Mouse (Mus musculus) NIH3T3 (cell line): ENCODE data around the gene Secisbp2l.
A peak's percentile ranks its signal among the peaks of the same experiment; 100 is the strongest.

Experiments used
- DNase-seq: peaks from one replicate; pipeline ENCODE4 v3.0.0-alpha.2; 2012; ENCODE audit warnings: low read depth

Gene Secisbp2l

GRCm38 (mm10) chr2:125782719-125783109 is at the start of gene Secisbp2l:
Gene Secisbp2l (minus strand): TSS chr2:125782870.
- DNase-seq = peak; percentile 96

DNA sequence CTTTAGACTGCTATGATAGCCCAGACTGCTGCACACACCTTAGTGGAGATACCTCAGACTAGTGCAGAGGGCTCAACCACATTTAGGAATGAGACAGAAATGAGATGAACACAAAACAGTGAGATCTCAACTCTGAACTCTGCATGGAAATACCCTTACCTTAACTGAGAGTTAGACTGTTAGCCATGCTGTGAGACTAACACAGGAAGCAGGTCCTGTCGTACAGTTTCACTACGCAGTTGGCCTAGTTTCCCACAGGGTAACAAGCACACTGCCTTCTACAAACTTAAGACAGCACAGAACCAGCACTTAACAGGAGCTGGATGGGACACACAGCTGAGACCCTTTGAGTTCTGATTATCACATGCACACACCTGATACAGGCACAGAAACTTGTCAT is 47.3 kb upstream of the Secisbp2l start:
- no peak for DNase-seq

DNA sequence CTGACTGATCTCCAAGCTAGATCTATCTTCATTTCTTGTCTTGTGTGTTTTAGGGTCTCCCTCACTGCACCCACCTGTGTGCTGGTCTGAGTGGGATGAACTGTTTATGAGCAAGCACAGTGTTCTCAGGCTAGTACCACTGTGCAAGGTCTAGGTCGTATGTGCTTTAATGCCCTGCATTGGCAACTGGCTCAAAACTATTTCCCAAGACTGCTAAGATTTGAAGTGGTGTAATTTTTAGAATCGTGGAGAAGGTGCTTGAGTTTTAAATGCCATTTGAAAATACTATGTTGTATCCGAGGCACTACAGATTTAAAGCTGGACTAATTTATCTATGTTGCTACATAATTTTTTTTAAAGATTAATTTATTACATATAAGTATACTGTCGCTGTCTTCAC is 45.2 kb upstream of the Secisbp2l start:
- no peak for DNase-seq

GRCm38 (mm10) chr2:125826201-125826600 is 43.5 kb upstream of the Secisbp2l start:
- DNase-seq = no peak

- DNase-seq = no peak
Measured at GRCm38 (mm10) chr2:125820397-125820796, 37.7 kb upstream of the Secisbp2l start.

- DNase-seq = no peak
Measured at GRCm38 (mm10) chr2:125813972-125814595, 31.4 kb upstream of the Secisbp2l start.

DNA sequence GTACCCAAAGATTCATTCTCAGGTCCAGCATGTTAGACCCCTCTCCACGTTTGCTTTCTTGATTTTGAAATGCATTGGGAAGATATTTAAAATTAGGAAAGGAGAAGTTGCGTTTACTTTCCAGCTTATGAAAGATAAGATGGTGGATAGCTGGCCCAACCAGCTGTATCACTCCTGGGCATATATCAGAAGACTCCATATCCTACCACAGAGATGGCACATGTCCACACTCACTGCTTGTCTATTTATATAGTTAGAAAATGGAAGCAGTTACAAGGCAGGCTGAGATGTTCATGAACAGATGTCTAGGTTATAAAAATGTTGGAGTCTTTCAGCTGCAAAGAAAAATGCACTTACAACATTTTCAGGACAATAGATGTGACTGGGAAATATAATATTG is 28.7 kb upstream of the Secisbp2l start:
- DNase-seq = no peak

DNA sequence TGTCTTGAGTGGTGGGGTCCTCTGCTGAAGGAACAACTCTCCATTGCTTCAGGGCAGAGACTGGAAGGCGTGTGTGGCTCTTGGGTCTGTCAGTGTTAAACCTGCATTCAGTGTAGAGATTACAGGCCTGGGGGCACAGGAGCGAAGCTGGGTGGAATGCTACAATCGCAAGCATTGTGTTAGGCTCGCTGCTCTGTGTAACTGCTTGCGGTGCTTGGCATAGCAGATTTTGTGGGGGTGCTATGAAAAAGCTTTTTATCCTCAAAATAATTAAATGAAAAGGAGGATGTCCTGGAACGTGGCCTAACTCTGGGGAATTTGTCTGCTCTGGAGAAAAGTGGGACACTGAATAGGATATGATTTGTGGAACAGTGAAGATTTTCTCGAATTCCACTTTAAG is 26.9 kb upstream of the Secisbp2l start:
- DNase-seq = no peak

DNA sequence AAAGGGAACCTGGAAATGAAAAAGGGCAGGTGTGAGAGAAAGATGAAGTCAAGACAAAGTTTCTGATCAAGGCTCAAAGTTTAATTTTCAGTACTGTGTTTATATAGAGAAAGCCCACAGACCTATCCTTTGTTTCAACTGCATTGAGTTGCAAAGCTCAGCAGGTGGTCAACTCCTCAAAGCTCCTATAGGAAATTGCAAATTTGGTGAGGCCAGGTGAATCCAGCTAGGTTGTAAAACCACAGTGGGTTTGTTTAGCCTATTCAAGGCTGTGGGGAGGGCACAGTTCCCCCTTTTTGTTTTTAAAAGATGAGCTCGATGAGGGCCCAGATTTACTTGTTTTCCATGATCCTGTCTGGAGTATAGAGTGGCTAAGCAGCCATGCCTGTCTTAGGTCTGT is 23.2 kb upstream of the Secisbp2l start:
- DNase-seq = no peak

GRCm38 (mm10) chr2:125801947-125802346 is 19.3 kb upstream of the Secisbp2l start:
- DNase-seq = peak; percentile 30

- DNase-seq = no peak
Measured at GRCm38 (mm10) chr2:125801038-125801437, 18.4 kb upstream of the Secisbp2l start.

GRCm38 (mm10) chr2:125800428-125800827 is 17.8 kb upstream of the Secisbp2l start:
- no peak for DNase-seq

DNA sequence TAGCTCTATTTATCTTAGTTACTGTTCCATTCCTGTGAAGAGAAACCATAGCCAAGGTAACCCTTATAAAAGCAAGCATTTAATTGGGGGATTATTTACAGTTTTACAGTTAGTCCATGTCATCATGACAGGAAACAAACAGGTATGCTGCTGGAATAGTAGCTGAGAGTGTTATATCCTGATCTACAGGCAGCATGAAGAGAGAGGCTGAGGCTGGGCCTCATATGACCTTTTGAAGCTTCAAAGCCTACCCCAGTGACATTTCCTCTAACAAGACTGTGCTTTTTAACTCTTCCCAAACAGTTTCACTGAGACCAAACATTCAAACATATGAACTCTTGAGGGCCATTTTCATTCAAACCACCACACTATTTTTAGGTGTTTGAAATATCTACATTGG is 15.2 kb upstream of the Secisbp2l start:
- DNase-seq = no peak

DNA sequence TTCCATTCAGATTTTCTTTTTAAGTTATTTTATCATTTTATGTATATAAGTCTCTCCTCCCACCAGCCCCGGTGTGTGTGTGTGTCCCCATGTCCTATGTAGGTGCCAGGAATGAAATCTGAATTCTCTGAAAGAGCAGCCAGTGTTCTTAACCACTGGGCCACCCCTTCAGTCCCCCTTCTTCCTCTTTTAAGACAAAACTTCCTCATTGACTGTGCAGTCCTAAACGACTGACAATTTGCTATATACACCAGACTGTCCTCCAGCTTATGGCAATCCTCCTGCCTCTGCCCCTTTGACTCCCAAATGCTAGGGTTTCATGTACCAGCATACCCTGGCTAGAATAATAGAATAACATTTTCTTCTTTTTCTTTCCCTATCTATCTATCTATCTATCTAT is 12.4 kb upstream of the Secisbp2l start:
- DNase-seq = no peak

- DNase-seq = no peak
Measured at GRCm38 (mm10) chr2:125794166-125794565, 11.5 kb upstream of the Secisbp2l start.

- peak; percentile 92 for DNase-seq
Measured at GRCm38 (mm10) chr2:125792879-125793261, 10.2 kb upstream of the Secisbp2l start.

GRCm38 (mm10) chr2:125792144-125792878 is 9.6 kb upstream of the Secisbp2l start:
- no peak for DNase-seq

- DNase-seq = peak; percentile 46
Measured at GRCm38 (mm10) chr2:125791485-125791885, 8.8 kb upstream of the Secisbp2l start.

DNA sequence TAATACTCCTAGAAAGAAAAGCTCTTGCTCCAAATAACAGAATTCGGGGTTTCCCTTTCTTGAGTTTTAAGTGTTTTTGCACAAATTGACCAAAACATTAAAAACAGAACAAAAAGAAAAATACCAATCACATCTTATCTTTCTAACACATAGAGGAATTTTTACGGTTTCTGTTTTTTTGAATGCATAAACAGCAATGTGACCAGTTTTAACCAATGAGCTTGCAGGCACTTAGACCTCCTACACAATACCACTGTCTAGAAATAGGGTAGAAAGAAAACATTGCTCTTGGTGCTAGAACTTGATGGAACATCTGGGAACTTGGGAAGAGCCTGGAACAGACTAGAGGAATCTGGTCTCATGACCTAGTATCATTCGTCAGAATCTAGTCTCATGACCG is 7.6 kb upstream of the Secisbp2l start:
- DNase-seq = no peak

DNA sequence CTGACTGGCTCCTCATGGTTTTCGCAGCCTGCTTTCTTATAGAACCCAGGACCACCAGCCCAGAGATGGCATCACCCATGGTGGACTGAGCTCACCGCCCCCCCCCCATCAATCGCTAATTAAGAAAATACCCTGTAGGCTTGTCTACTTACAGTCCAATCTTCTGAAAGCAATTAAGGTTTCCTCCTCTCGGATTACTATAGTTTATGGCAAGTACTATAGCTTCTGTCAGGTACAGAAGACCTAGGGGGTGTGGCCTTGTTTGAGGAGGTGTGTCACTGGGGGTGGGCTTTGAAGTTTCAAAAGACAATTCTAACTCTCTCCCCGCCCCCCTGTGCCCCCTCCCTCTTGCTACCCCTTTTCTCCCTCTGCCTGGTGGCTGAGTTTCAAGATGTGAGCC is 6.6 kb upstream of the Secisbp2l start:
- DNase-seq = no peak

DNA sequence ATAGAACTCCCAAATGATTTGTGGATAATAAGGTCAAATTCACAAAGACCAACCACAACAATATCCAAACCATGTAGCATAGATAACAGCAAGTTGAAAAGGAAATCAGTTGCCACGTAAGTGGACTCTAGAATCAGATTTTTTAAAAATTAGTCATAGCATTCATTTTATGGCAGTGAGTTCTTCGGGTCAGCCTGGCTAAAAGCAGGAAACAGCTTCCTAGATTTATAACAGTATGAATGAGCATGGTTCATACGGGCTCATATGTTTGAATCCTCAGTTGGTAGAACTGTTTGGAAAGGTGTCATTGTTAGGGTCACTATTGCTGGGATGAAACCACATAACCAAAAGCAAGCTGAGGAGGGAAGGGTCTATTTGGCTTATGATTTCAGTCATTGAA is 6.1 kb upstream of the Secisbp2l start:
- peak; percentile 47 for DNase-seq

DNA sequence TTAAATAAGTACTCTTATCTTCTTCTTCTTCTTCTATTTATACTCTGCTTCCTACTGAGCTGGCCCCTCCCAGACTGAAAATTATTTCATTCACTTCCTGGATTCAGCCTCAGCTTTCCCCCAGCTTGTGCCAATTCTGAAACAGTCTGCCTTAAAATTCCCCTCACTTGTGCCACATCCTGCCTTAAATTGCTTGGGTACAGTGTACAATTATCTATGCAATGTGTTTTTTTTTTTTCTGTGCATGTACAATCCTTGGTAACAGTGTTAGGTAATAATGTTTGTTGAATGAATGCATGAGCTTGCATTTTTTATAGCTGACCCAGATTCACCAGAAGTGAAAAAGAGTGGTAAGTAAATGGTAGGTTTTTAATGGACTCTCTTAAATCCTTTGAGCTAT is 5.7 kb upstream of the Secisbp2l start:
- DNase-seq = peak; percentile 25

DNA sequence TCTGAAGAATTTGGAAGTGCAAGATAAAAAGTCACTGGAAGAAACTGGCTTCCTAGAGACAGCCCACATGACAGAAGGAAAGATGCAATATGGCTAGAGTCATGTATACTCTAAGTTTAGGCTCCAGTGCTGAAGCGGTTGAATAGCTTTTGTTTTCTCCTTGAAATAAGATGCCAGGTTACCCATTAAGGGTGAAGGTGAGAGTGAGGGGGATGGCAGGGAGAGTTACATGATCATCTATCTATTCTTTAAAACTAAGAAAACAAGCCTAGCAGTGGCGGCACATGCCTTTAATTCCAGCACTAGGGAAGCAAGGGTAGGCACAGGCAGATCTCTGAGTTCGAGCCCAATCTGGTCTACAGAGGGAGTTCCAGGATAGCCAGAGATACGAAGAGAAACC is 2.4 kb upstream of the Secisbp2l start:
- no peak for DNase-seq

DNA sequence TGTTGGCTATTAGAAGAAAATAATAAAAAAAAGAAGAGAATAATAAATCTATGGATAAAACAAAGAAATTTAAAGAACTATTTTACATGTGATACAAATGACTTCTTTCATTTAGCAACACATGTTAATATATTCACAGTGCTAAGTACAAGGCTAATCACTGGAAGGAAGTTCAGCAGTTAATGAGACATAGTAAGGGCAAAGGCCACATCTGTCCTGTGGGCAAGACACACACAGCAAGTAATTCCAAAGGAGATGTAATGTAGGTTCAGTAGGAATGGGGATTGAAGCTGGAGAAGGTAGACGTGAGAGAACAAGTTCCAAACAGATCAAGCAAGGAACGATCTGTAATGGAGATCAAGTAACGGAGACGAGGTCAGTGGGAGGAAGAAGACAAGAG is 1.7 kb upstream of the Secisbp2l start:
- no peak for DNase-seq
